Mouse (Mus musculus) v-Abl transformed pro-B cells (cell line): ENCODE measurements at regions not wholly inside any gene's neighbourhood (a gene's known extent, or its start where the extent isn't known, plus 50 kb on each side); places are given as distances from the start of the nearest gene placed in this dataset.

Source experiments
- in situ Hi-C, 2 experiments: fragments of 400-800 bp; cut with MboI; formaldehyde crosslinking; loops; one replicate each; pipeline ENCODE4 v1.15.1; 2025; ENCODE audit not compliant: unreplicated experiment in 2 of 2

DNA sequence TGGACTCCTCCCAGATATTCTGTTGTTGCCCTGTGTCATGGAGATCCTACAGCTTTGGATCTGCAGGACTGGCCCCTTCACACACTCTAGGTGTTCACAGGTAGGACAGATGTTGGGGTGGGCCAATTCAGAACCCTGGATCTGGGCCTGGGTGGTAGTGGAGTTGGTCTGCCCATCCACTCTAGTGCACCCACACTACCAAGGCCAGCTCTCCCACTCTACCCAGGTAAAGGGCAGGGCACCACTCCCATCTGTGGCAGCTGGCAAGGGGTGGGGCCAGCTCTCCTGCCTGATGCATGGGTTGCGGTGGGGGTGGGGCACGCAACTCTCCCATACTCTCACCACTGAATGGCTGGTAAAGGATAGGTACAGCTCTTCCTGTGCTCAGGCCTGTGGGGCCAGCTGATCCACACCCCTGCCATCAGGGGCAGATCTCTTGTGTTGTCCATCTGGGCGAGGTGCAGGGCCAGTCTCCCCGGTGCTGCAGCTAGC lies 76.5 kb downstream of the Gja1 start:
- in situ Hi-C loops, result no loop called here

DNA sequence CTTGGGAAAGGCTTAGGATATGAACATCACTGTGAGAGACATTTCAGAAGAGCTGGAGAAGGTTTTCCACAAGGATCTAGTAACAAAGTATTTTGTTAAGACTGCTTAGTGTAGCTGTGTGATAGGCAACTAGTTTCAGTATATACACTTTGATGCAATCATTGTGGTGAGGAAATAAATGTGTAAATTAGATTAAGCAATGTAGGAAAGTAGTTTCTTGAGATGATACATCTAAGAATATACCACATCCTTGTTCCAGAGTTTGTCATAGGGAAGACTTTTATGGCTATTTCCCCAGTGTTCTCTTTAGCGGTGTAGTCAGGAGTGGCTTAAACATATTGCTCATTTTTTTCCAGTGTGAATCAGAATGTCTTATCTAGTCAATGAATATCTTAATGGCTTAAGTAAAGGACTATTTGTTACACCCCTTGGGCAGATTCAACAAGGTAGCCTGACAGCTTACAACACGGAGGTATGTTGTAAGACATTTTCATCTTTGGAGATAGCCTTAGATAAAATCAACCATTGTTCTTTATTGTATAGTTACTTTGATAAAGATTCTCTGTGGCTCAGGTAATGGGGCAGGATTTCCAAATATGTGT lies 78.8 kb downstream of the Gja1 start:
- in situ Hi-C loops, result no loop called here

DNA sequence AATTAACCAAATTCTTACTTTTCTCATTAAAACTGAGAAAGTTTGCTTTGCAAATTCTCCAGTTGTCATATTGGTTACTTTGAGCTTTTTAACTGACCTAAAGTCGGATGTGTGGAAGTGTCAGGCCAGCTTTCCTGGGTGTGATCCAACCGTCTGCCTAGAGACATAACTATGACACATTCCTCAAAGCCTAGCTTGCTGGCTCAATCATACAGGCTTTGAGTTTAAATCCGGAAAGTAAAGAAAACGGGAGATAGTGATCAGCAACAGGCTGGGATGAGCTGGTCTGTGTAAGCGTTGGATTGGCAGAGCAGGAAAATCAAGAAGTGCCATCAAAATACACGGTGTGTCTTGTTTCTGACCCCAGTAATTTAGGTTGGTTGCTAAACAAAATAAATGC lies 91.4 kb downstream of the Gja1 start:
- in situ Hi-C loops, result no loop called here

DNA sequence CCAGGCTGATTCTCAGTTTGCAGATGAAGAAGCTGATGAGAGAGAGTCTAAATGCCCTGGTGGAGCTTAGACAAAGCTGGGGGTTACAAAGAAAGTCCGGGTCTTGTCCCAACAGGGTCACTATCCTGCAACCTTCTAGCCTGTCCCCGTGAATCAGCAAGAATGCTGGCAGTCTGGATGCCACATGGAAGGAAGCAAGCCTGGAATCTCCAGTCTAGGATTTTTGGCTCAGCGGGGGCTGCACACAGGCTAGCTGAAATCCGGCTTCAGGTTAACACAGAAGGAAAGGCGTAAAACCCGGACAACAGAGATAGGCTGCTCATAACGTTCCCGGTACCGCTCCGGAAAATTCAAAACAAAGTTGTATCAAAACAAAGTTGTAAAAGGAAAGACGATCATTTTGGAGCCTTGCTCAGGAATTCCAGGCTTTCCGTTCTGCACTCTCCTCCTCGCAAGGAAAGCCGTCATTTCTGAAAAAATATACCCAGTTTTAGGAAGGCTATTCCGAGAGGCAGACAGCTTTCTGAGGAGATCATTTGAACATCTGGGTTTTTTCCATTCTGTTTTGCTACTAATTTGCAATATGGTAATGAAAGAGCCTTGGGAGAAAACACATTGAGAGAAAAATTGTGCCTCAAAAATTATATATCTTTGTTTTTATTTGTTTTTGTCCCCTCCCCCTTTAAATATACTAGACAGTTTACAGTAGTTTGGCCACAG lies 92.0 kb downstream of the Gja1 start:
- in situ Hi-C loops, result no loop called here

DNA sequence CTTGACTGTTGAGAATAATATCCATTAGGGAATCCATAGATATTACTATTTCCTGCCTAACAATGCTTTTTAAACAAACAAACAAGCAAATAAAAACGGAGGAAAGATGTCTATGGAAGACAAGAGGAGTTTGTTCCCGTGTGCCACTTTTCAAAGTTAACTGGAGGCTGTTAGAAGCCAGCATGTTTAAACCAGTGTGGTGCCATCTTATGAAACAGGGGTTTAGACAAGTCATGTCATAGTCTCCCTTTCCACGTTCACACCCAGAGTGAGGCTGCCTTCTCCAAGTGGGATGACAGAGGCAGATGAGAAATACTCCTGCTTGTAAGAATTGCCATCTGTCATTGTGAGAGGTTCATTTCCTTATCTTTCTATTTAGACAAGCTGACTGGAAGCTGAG lies 92.8 kb downstream of the Gja1 start:
- in situ Hi-C loops, result no loop called here

DNA sequence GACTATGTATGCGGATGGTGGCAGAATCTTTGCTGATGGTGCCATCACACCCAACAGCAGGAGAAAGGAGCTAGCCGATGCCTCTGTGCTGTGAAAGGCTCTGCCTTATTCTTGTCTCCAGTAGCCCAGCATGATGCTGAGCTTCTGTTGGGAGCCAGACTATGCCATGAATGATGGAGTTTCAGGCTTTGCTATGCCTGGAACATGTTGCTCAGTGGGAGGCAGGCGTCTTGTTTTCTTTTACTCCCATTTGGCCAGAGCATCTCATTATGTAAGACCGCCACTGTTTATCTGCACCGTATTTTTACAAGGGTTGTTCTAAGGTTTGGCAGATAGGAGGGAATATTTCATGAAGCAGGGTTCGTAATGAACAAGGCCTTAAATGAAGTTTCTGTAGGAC lies 97.8 kb downstream of the Gja1 start:
- in situ Hi-C loops, result no loop called here

DNA sequence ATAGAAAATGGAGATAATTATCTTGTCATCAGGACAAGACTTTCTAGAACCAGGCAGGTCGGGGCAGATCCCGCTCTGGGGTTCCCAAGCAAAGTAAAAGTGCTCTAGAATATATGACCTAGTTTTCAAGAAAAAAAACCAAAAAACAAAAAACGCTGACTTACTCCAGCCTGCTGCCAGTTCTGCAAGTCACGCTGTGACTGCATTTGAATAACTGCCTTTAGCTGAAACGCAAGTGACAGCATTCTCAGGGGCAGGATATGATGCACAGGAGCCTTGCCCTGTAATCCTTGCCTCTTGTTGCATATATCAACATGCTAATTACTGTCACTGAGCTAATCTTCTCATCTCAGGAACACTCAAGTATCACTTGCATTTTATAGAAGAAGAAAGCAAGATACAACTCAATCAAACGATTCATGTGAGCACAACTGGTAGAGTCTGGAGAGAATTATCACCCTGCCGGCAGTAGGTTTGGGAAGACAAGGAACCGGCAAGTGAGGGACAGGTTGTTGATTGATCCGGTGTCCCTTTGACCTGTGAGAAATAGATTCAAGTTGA lies 105.1 kb downstream of the Gja1 start:
- in situ Hi-C loops, result no loop called here

DNA sequence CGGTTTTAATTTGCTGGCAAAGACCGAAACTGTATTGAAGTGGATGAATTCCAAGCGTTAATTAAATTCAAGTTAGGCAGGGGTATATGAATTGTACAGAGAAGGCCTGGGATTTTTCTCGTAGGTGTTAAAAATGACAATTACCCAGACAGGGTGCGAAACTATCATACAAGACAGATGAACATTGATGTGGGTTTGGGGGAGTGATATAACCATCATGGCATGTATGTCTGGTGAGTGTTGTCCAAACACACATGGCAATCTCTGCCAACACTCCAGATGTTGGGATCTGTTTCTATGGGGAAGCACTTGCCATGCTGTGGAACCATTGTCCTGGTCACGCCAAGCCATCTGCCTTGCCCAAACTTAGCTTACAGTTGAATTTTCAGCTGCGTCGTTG lies 107.8 kb downstream of the Gja1 start:
- in situ Hi-C loops, result no loop called here

DNA sequence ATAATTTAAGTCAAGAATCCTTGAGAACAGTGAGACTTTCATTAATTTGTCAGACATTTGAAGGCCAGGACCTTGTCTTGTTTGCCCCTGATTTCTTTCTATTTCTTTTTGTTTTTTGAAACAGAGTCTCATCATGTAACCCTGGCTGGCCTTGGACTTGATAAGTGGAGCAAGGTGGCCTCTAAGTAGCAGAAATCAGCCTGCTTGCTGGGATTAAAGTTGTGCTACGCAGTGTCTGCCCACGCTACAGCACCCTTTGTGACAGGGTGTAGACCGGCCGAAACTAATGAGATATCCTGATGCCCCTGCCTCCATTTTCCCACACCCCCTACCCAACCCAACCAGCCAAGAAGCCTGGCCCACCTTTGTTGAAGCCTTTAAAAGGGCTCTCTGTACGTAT lies 108.6 kb downstream of the Gja1 start:
- in situ Hi-C loops, result no loop called here

DNA sequence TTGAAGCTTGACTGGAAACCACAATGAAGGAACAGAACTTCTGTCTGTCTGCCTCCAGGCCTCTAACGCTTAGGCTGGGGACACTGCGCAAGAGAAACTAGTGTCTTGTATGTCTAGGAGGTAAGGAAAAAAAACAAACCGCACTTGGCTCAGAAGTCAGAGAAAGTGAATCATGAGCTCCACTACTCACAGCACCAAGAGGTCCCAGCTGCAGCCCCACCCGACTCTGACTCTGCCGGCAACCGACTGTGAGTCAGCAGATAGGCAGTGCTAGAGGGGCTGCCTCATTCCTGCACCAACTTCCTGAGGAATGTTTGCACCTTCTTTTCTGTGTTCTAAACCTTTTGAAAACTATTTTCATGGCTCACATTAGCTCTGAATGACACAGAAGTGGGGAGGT lies 109.5 kb downstream of the Gja1 start:
- in situ Hi-C loops, result no loop called here

DNA sequence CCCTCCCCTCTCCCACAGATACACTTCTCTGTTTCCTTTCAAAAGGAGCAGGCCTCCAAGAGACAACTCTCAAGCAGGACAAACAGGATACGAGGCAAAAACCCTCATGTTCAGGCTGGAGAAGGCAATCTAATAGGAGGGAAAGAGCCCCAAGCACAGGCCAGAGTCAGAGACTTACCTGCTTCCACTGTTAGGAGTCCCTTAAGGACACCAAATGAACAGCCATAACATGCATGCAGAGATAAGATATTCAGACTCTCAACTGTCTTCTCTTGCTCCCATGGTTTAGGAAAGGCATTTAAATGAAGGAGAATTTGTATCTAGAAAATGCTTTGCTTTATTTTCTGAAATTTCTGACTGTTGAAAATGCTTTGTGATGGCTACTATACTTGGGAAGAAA lies 116.3 kb downstream of the Gja1 start:
- in situ Hi-C loops, result no loop called here

DNA sequence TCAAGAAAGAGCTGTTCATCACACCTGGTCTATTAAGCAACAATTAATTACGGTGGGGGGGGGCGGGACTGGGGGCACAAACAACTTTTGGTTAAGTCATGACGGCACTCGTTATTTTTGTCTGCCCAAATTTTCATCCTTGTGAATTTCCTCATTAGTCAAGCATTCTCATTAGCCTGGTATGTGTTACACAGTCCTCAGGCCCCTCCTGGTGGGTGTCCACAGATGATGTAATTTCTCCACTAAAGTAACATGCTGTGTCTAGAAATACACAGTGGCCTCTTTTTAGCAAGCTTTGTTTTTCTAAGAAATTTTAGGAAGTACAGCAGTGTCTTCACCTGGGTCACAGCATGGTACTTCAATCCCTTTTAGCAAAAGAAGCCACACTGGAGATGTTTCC lies 118.2 kb downstream of the Gja1 start:
- in situ Hi-C loops, result no loop called here

DNA sequence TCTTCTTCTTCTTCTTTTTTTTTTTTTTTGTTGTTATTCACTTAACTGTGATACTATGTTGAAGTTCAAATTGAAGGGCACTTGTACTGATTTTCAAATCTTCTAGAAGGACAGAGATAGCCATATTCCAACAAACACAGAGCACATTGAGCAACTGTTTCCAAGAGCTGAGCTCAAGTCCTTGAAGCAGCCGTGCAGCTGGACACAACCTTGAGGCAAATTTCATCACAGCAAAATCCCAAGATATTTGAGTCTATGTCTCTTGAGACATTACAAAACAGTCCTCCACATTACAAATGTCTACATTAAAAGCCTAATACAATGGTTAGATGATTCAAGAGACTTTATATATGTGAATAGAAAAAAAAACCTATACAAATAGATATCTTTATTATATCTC lies 141.9 kb downstream of the Gja1 start:
- in situ Hi-C loops, result no loop called here

DNA sequence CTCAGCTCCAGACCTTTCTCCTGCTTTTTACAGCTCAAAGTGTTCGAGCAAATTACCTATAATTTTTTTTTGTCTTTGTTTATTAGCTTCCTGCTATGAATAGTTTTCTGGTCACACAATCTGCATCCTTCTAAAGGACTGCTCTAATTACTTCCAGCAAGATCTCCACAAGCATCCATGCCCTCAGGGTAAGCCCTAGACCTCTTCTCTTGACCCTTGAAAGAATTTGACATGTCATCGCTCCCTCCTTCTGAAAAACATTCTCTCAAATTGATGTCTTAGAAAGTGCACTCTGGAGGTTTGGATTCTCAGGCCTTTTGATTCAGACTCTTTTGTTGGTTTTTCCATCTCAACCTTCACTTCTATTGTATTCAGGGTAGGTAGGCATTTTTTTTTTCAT lies 148.7 kb downstream of the Gja1 start:
- in situ Hi-C loops, result no loop called here

DNA sequence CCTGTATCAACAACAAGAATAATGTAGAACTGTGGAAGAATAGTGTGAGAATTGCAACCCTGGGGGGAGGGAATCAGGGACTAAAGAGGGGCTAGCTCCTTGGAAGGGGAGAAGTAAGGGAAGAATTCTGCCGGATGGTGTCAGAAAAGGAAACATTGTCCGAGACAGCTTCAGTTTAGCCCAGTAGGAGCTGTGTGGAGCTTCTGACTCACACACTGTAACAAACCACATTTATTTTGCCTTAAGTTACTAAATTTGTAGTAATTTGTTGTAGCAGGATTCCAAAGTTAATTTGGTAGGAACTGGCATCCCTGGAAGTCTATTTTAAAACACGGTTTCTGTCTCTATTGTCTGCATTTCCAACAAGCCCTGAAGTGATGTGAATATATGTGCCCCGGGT lies 160.0 kb downstream of the Gja1 start:
- in situ Hi-C loops, result no loop called here

DNA sequence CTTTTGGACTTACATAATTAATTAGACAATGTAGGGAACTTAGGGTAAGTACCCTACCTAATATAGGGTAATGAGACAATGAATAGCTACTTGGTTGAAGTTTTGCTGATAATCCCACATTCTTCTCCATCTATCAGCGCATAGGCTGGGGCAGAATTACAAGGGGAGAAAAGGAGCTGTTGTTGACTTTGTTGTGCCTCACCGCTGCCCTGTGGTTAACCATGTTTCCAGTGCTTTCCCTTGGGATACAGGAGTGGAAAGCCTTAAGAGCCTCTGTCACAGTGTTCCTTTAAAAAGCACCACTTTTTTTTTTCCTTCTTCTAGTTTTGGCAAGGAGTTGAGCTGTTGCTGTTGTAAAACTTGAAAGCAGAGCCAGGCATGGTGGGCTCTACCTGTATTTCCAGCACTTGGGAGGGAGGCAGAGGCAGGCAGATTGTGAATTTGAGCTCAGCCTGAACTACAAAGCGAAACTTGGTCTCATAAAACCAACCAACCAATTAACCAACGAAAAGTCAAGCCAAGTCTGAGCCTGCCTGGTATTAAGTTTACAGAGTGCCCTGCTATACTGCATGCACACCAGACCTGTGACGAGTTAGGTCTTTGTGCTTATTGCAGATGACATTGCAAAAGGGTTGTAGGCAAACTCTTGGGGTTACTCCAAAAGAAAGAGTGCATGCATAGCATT lies 162.8 kb downstream of the Gja1 start:
- in situ Hi-C loops, result no loop called here

DNA sequence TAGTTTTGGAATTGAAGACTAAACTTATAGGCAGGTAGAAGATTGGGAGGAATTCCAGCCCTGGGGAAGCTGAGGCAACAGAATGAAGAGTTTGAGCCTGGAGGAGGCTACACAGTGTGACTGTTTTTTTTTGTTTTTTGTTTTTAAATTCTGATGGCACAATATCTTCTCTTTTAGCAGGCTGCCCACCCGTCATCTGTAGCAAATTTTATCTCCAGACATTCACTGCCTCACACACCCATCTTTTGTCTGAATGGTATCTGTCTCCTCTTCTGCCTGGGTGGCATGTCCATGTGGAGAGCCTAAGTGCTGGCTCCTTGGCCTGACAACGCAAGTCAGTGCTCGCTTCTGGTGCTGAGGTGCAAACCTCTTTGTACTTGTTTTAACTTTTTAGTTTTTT lies 165.0 kb downstream of the Gja1 start:
- in situ Hi-C loops, result no loop called here

DNA sequence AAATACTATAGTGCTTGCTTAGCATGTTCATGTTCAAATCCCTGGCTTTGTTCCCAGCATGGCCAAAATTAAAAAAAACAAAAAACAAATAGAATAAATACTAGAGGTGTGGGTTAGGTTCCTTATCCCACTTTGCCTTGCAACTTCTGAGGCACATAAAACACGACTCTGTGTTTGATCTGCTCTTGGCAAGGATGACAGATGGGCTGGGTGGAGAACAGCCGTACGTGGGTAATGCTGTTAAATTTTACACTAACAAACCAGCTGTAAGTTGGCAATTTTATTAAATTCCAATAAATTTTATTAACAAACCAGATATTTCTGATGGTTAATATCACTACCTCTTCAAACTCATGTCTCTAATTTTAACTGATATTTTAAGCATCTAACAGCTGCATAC lies 168.9 kb downstream of the Gja1 start:
- in situ Hi-C loops, result no loop called here

DNA sequence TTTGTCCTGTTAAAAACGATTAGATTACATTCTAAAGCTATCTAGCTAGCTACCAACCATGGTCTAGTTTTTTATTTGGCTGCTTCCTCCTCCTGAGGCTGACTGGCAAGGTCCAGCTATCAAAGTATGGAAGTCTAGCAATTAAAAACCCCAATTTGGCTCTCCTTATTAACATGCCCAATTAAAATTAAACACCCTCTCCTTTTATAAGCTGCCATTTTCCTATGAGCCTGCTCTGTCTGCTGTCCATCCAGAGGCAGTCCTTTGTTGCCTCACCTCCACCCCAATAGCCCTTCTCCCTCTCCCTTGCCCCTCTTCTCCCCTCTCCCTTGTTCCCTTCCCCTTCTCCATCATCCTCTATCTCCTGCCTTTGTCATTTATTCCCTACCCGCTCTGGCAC lies 169.7 kb downstream of the Gja1 start:
- in situ Hi-C loops, result no loop called here

DNA sequence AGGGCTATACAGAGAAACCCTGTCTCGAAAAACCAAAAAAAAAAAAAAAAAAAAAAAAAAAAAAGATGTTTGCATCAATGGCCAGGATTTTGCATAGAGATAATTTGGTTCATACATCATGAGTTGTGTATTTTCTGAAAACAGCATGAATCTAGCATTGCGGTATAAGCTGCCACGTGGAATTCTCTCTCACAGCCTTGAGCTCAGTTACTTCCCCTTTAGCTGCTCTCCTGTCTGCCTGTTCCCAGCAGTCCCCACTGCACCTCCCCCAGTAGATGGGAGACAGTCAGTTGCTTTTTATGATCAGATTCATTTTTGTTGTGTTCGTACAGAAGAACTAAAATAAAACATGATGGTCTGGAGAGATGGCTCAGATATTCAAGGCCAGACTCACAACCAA lies 170.7 kb downstream of the Gja1 start:
- in situ Hi-C loops, result no loop called here

DNA sequence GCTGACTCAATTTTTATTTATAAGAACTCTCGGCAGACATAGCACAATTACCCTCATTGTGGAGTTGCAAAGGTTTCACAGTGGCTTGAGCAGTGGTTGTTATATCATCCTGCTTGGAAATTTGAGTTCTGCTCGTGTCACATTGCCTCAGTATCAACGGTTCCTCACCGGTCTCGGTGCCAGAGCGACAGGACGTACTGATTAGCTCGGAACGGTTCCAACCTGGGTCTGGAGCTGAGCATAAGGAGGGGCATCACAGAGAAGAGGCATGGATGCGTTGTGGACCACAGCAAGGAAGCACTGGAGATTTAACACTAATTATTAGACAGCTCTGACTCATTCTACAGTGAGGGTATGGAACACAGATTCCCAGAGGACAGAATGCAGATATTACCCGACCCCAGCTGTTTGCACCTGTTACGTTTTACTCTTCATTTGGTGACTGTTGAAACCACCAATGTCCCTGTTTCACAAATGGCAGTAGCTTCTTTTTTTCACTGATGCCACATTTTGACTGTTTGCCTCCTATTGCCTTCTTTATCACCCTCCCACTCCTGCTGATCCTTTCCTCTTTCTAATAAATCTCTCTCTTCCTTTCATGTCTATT lies 189.8 kb downstream of the Gja1 start:
- in situ Hi-C loops, result no loop called here
